ENCODE assay signal across 7 mouse cellular contexts in genomic region chr17:35736280-35736960, GRCm38 (mm10). TPM values are rescaled to one million over a fixed set of nuclear protein-coding genes. Genes with fewer than 3 reads are reported as not detected.
DNase-seq lines count a peak whose midpoint lies in the region; ATAC-seq and TF ChIP-seq lines count a peak whose summit lies in the region.

No protein-coding gene starts in this region.

- H3K27me3 ChIP-seq in intestine, embryonic 14.5 days (replicated peaks; ENCODE audit: control insufficient read depth, insufficient read depth, low read length) = no peaks in the 10 kb centered on the region
- H3K27me3 ChIP-seq in small intestine, adult 2 months (ENCODE audit: control insufficient read depth, insufficient read depth, low read length) = no peaks in the 10 kb centered on the region

- peaks cover 6% of the 10 kb centered on the region for H3K4me1 ChIP-seq in intestine, embryonic 14.5 days (replicated peaks; ENCODE audit: control insufficient read depth, insufficient read depth, low read length)
- no peaks in the 10 kb centered on the region; the same call in none of the 2 replicates for H3K4me1 ChIP-seq in small intestine, adult 2 months (ENCODE audit: control insufficient read depth, insufficient read depth, insufficient read length, low read length)

- 48% methylated on average over 12 of the region's 12 CpGs for WGBS in intestine, embryonic 14.5 days
- 46% methylated on average over 12 of the region's 12 CpGs for WGBS in small intestine, adult 2 months

- peak; percentile 80; the same call in 1 of the 2 replicates for TF ChIP-seq CTCF in small intestine, adult 2 months (IDR thresholded peaks at IDR 0.05; ENCODE audit: extremely low read depth, insufficient read length, insufficient replicate concordance, low read depth, low read length)

- H3K4me3 ChIP-seq in intestine, embryonic 14.5 days (ENCODE audit: low read depth, low read length) = no peak overlapping the region
- no peak overlapping the region for H3K4me3 ChIP-seq in small intestine, adult 2 months (ENCODE audit: low read depth, low read length)

- H3K9me3 ChIP-seq in intestine, embryonic 14.5 days (ENCODE audit: control insufficient read depth, low read length) = no peaks in the 10 kb centered on the region

- no peaks in the 10 kb centered on the region for H3K36me3 ChIP-seq in intestine, embryonic 14.5 days (ENCODE audit: control insufficient read depth, insufficient read depth, low read length)
- H3K36me3 ChIP-seq in small intestine, adult 2 months (ENCODE audit: control insufficient read depth, insufficient read depth, low read length) = no peaks in the 10 kb centered on the region

- DNase-seq in adrenal gland, postnatal 10 days = peak; percentile 88
- peak; percentile 75 for DNase-seq in gastrocnemius, postnatal 25 days
- DNase-seq in intestine, embryonic 14.5 days (ENCODE audit: low spot score) = peak; percentile 86
- DNase-seq in left cerebral cortex, postnatal 25 days (ENCODE audit: low spot score in 2 of 2) = peak; percentile 67 to 75
- DNase-seq in mesoderm, embryonic 11.5 days (ENCODE audit: low read depth, low spot score) = peak; percentile 67

- no peak overlapping the region for H3K9ac ChIP-seq in intestine, embryonic 14.5 days (ENCODE audit: low read length)

- ATAC-seq in common myeloid progenitor, adult 5-6 weeks (replicated peaks; ENCODE audit: low read depth, poor library complexity, severe bottlenecking) = peak; percentile 43
- 0 out of 2 replicates have a peak, but pooled peaks have one; percentile 40 for ATAC-seq in intestine, embryonic 14.5 days (replicated peaks; ENCODE audit: low FRiP score, low TSS enrichment, low read depth)

- no peak for TF ChIP-seq POLR2A in small intestine, adult 2 months (IDR thresholded peaks at IDR 0.05; ENCODE audit: low read depth, low read length)

- H3K27ac ChIP-seq in intestine, embryonic 14.5 days (ENCODE audit: low read depth) = no peak overlapping the region
- no peak overlapping the region for H3K27ac ChIP-seq in small intestine, adult 2 months (ENCODE audit: insufficient read depth, low read depth, low read length)

- intact Hi-C loops in left cerebral cortex, postnatal 25 days (cut with DNase I) = loop anchor here (5.0 kb wide), 2 partner anchors 136 to 154 kb away; no protein-coding TSS in a partner anchor

- H3K4me2 ChIP-seq in intestine, embryonic 14.5 days (ENCODE audit: low read length) = no peak overlapping the region

RNA-seq across cellular contexts. Expression of gene Ddr1, which starts 32.0 kb away (rescaled TPM):
- 10 to 100 TPM; 33.7 to 39.6 TPM for total RNA-seq in adrenal gland, postnatal 10 days (2021)
- not detected in 2 replicates for total RNA-seq in common myeloid progenitor, adult 5-6 weeks (2017)
- 10 to 100 TPM; 14.1 to 16.1 TPM for total RNA-seq in gastrocnemius, postnatal 25 days (2021)
- polyA plus RNA-seq in intestine, embryonic 14.5 days (2014; fragmentation: Nextera tagmentation; extraction: Ambion mirVana) = 44.6 and 45.1 TPM in 2 replicates
- 10 to 100 TPM; 51.9 to 55.4 TPM for total RNA-seq in left cerebral cortex, postnatal 25 days (2021)
- polyA plus RNA-seq in small intestine, adult 2 months (2012; rRNA removed) = 51.9 and 76.9 TPM in 2 replicates

Comparison
In these comparisons a context has a peak if more than half of its experiments do, and no peak if none do; other contexts are left out.
1. RNA of gene Ddr1, which starts 32.0 kb away (total RNA-seq): 51.9 to 55.4 TPM in left cerebral cortex, postnatal 25 days, 33.7 to 39.6 TPM in adrenal gland, postnatal 10 days and 14.1 to 16.1 TPM in gastrocnemius, postnatal 25 days; not detected in common myeloid progenitor, adult 5-6 weeks; every median in the first group is over 10 times any median in the second.
2. Peak in every context shown above with its lines, with median percentiles within 50 percentile points of each other: DNase-seq.